Mouse (Mus musculus) forebrain, embryonic 14.5 days (tissue): ENCODE measurements around the gene Nbl1. TPM values are rescaled to one million over a fixed set of nuclear protein-coding genes. Genes with fewer than 3 reads are reported as not detected.

Source experiments
- ATAC-seq: fragments of 200-750 bp; cut with Nextera tagmentation; 2 replicates; pipeline ENCODE4 v1.8.0; 2017; ENCODE audit warnings: mild to moderate bottlenecking, moderate library complexity
- DNase-seq: peaks from one replicate; pipeline ENCODE4 v3.0.0-alpha.2; 2015; ENCODE audit warnings: low spot score
- H3K27ac ChIP-seq: fragments of 300-500 bp; sonication (generic); 2 replicates; pipeline ENCODE4 v1.5.1; 2014; ENCODE audit warnings: low read depth, mild to moderate bottlenecking, control low read depth, low read length, moderate library complexity
- H3K27me3 ChIP-seq: fragments of 300-500 bp; sonication (generic); replicated peaks from 2 replicates; pipeline ENCODE4 v1.6.1; 2014; ENCODE audit warnings: low read length, control low read depth, mixed read lengths; ENCODE audit not compliant: control insufficient read depth, insufficient read depth
- H3K36me3 ChIP-seq: fragments of 300-500 bp; sonication (generic); 2 replicates; pipeline ENCODE4 v1.6.1; 2014; ENCODE audit warnings: low read length, control low read depth; ENCODE audit not compliant: control insufficient read depth, insufficient read depth
- H3K4me1 ChIP-seq: fragments of 300-500 bp; sonication (generic); 2 replicates; pipeline ENCODE4 v1.6.1; 2014; ENCODE audit warnings: antibody characterized with exemption, low read length, control low read depth; ENCODE audit not compliant: control insufficient read depth, insufficient read depth
- H3K4me2 ChIP-seq: fragments of 300-500 bp; sonication (generic); 2 replicates; pipeline ENCODE4 v1.6.1; 2014; ENCODE audit warnings: mild to moderate bottlenecking, control low read depth, low read length
- H3K4me3 ChIP-seq: fragments of 300-500 bp; sonication (generic); 2 replicates; pipeline ENCODE4 v1.5.1; 2014; ENCODE audit warnings: low read depth, low read length, control low read depth
- H3K9ac ChIP-seq: fragments of 300-500 bp; sonication (generic); 2 replicates; pipeline ENCODE4 v1.6.1; 2014; ENCODE audit warnings: mild to moderate bottlenecking, low read length, control low read depth, moderate library complexity
- H3K9me3 ChIP-seq: fragments of 300-500 bp; sonication (generic); replicated peaks from 2 replicates; pipeline ENCODE4 v1.6.1; 2016; ENCODE audit warnings: low read length, control low read depth, mixed read lengths; ENCODE audit not compliant: control insufficient read depth
- WGBS: fragments of 180-500 bp; shearing (Covaris S2); extraction: QIAGEN DNeasy Blood & Tissue Kit; methylation state at CpG from one replicate; pipeline ENCODE4 v1.1.7; 2014; 5-methylcytosine and 5-hydroxymethylcytosine counted together
- polyA plus RNA-seq: library from polyadenylated mRNA; unstranded; fragments of >200 nt; fragmentation: Nextera tagmentation; extraction: Ambion mirVana; gene quantifications from 2 replicates; pipeline ENCODE4 v1.2.1, GENCODE M21; 2014

Gene Nbl1
- polyA plus RNA-seq, 1 experiment from 2014 or later = 22.3 TPM

GRCm38 (mm10) chr4:139064831-139065230 is 28.0 kb downstream of the Nbl1 start:
- Histone ChIP-seq H3K4me1 (no peaks in the 10 kb centered on the region), H3K27ac (no peak overlapping the region), H3K9ac (no peak overlapping the region), H3K4me2 (no peak overlapping the region), H3K9me3 (no peaks in the 10 kb centered on the region), H3K36me3 (no peaks in the 10 kb centered on the region), H3K4me3 (no peak overlapping the region), H3K27me3 (no peaks in the 10 kb centered on the region; the same call in 1 of the 2 replicates)
- ATAC-seq (no peak), DNase-seq (no peak)
- WGBS = 86% methylated on average over 5 of the region's 5 CpGs

- Histone ChIP-seq H3K36me3 (no peaks in the 10 kb centered on the region), H3K4me2 (no peak overlapping the region), H3K27ac (no peak overlapping the region), H3K9me3 (no peaks in the 10 kb centered on the region), H3K4me1 (peaks cover 15% of the 10 kb centered on the region), H3K9ac (no peak overlapping the region), H3K27me3 (no peaks in the 10 kb centered on the region; the same call in 1 of the 2 replicates), H3K4me3 (no peak overlapping the region)
- ATAC-seq (no peak), DNase-seq (peak; percentile 33)
- 10% methylated on average over 7 of the region's 7 CpGs for WGBS
Measured at GRCm38 (mm10) chr4:139059569-139059968, 33.2 kb downstream of the Nbl1 start.

GRCm38 (mm10) chr4:139058029-139058428 is 34.8 kb downstream of the Nbl1 start:
- H3K4me2 ChIP-seq = no peak overlapping the region
- no peaks in the 10 kb centered on the region for H3K36me3 ChIP-seq
- H3K27ac ChIP-seq = no peak overlapping the region
- DNase-seq = no peak
- peaks cover 24% of the 10 kb centered on the region for H3K4me1 ChIP-seq
- H3K9ac ChIP-seq = no peak overlapping the region
- WGBS = 92% methylated on average over 5 of the region's 5 CpGs
- 0 out of 2 replicates have a peak, but pooled peaks cover 5% of the 10 kb centered on the region for H3K27me3 ChIP-seq
- H3K4me3 ChIP-seq = no peak overlapping the region
- H3K9me3 ChIP-seq = no peaks in the 10 kb centered on the region
- ATAC-seq = no peak

GRCm38 (mm10) chr4:139057291-139057690 is 35.5 kb downstream of the Nbl1 start:
- H3K36me3 ChIP-seq = no peaks in the 10 kb centered on the region
- no peak overlapping the region for H3K4me2 ChIP-seq
- H3K27me3 ChIP-seq = 0 out of 2 replicates have a peak, but pooled peaks cover 5% of the 10 kb centered on the region
- H3K4me3 ChIP-seq = no peak overlapping the region
- no peaks in the 10 kb centered on the region for H3K9me3 ChIP-seq
- H3K9ac ChIP-seq = no peak overlapping the region
- peaks cover 27% of the 10 kb centered on the region for H3K4me1 ChIP-seq
- ATAC-seq = no peak
- no peak for DNase-seq
- H3K27ac ChIP-seq = no peak overlapping the region
- WGBS = 79% methylated on average over 5 of the region's 5 CpGs

GRCm38 (mm10) chr4:139055744-139056143 is 37.0 kb downstream of the Nbl1 start:
- Histone ChIP-seq H3K27ac (peak overlapping the region; percentile 65), H3K36me3 (no peaks in the 10 kb centered on the region), H3K27me3 (0 out of 2 replicates have a peak, but pooled peaks cover 5% of the 10 kb centered on the region), H3K4me3 (no peak overlapping the region), H3K4me1 (peaks cover 30% of the 10 kb centered on the region), H3K9me3 (no peaks in the 10 kb centered on the region), H3K9ac (no peak overlapping the region), H3K4me2 (no peak overlapping the region)
- DNase-seq = no peak
- WGBS = 58% methylated on average over 3 of the region's 3 CpGs
- 0 out of 2 replicates have a peak, but pooled peaks have one; percentile 9 for ATAC-seq

- DNase-seq = peak; percentile 89
- H3K4me2 ChIP-seq = no peak overlapping the region
- no peak overlapping the region for H3K9ac ChIP-seq
- H3K4me1 ChIP-seq = peaks cover 30% of the 10 kb centered on the region
- H3K27me3 ChIP-seq = 0 out of 2 replicates have a peak, but pooled peaks cover 5% of the 10 kb centered on the region
- ATAC-seq = peak; percentile 49
- no peak overlapping the region for H3K4me3 ChIP-seq
- peak overlapping the region; percentile 65 for H3K27ac ChIP-seq
- 40% methylated on average over 4 of the region's 4 CpGs for WGBS
- no peaks in the 10 kb centered on the region for H3K9me3 ChIP-seq
- no peaks in the 10 kb centered on the region for H3K36me3 ChIP-seq
Measured at GRCm38 (mm10) chr4:139055336-139055735, 37.5 kb downstream of the Nbl1 start.

- WGBS = 26% methylated on average over 9 of the region's 9 CpGs
- Histone ChIP-seq H3K27ac (peak overlapping the region; percentile 65; the same call in 1 of the 2 replicates), H3K27me3 (0 out of 2 replicates have a peak, but pooled peaks cover 5% of the 10 kb centered on the region), H3K9me3 (no peaks in the 10 kb centered on the region), H3K4me1 (peaks cover 30% of the 10 kb centered on the region), H3K36me3 (no peaks in the 10 kb centered on the region), H3K9ac (peak overlapping the region; percentile 14; the same call in 1 of the 2 replicates), H3K4me3 (no peak overlapping the region), H3K4me2 (no peak overlapping the region)
- ATAC-seq (peak; percentile 86), DNase-seq (peak; percentile 96)
Measured at GRCm38 (mm10) chr4:139054300-139054923, 38.4 kb downstream of the Nbl1 start.

- no peak for ATAC-seq
- no peak overlapping the region for H3K4me2 ChIP-seq
- no peak for DNase-seq
- H3K4me1 ChIP-seq = peaks cover 30% of the 10 kb centered on the region
- no peaks in the 10 kb centered on the region for H3K36me3 ChIP-seq
- H3K9me3 ChIP-seq = no peaks in the 10 kb centered on the region
- no peak overlapping the region for H3K4me3 ChIP-seq
- no peak overlapping the region for H3K9ac ChIP-seq
- H3K27me3 ChIP-seq = 0 out of 2 replicates have a peak, but pooled peaks cover 5% of the 10 kb centered on the region
- 61% methylated on average over 5 of the region's 5 CpGs for WGBS
- no peak overlapping the region for H3K27ac ChIP-seq
Measured at GRCm38 (mm10) chr4:139053391-139053790, 39.4 kb downstream of the Nbl1 start.

- Histone ChIP-seq H3K9me3 (no peaks in the 10 kb centered on the region), H3K36me3 (no peaks in the 10 kb centered on the region), H3K4me1 (peaks cover 30% of the 10 kb centered on the region), H3K27me3 (0 out of 2 replicates have a peak, but pooled peaks cover 5% of the 10 kb centered on the region), H3K4me3 (no peak overlapping the region), H3K4me2 (no peak overlapping the region), H3K27ac (no peak overlapping the region), H3K9ac (no peak overlapping the region)
- WGBS = 72% methylated on average over 7 of the region's 7 CpGs
- DNase-seq (no peak), ATAC-seq (no peak)
Measured at GRCm38 (mm10) chr4:139052796-139053195, 40.0 kb downstream of the Nbl1 start.
